Mouse (Mus musculus) monocyte, adult 59 days (primary cell): ENCODE measurements around the gene Fhit. TPM values are rescaled to one million over a fixed set of nuclear protein-coding genes. Genes with fewer than 3 reads are reported as not detected.

Experiments
- total RNA-seq, 2 experiments: library from RNA; stranded (reverse); gene quantifications; one replicate each; pipeline ENCODE4 v1.2.4; 2023

Gene Fhit
- 1 to 10 TPM; 1.3 to 1.5 TPM for total RNA-seq

DNA sequence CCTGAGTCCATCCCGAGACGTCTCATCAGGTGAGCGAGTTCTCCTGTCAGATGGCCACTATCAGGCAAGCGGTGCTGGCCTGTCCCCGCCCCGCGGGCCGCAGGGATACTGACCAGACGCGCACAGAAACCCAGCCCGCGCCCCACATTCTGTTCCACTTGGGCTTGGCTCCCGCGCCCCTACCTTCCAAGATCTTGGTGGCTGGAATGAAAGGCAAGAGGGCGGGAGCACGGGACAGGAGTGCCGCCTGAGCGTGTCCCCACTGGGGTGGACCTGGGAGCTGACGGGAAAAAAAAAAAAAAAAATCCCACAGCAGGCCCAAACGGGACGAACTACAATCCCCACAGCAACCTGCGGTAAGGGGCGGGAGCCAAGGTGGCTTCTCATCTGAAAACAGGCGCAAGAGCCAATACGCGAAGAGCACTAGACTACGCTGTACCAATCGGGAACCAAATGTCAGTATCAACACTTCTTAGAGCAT, at the start of gene Fhit:
Gene Fhit, minus strand, starts transcription at position 285 of the 481 bp plus-strand sequence.

Other genes with a start within 250 kb of the Fhit start
- under 1 TPM in 1 of 2 experiments, not detected in 1; 0.49 TPM for gene Gm3839, start 194.7 kb upstream of the Fhit start, total RNA-seq